Mouse (Mus musculus) layer of hippocampus, postnatal 25 days (tissue): ENCODE measurements at regions not wholly inside any gene's neighbourhood (a gene's known extent, or its start where the extent isn't known, plus 50 kb on each side); places are given as distances from the start of the nearest gene placed in this dataset.

Experiments used
- DNase-seq, 2 experiments: peaks; one replicate each; pipeline ENCODE4 v3.0.0; 2022; ENCODE audit warnings: mixed read lengths in 2 of 2, low spot score in 1 of 2; ENCODE audit errors: extremely low spot score in 1 of 2

DNA sequence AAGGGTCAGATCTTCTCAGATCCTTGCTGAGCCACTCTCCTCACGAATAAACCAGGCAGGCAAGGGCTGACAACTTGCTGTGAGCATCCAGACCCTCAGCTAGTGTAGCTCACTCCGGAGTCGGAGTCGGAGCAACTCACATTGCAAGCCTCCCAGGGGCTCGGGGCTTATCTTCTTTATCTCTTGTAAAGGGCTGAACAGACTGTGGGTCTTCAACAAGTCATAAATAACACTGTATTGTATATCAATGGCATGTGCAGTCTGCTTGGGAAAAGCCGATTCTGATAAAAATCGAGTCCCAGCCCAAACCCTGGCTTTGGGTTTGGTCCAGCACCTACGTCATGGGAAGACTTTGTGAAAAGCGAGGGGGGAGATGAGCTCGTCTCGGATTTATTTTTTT is 125.8 kb upstream of the Tbx3 start:
- DNase-seq = no peak

- DNase-seq = no peak
Measured at GRCm38 (mm10) chr5:119547070-119547469, 123.4 kb upstream of the Tbx3 start.

DNA sequence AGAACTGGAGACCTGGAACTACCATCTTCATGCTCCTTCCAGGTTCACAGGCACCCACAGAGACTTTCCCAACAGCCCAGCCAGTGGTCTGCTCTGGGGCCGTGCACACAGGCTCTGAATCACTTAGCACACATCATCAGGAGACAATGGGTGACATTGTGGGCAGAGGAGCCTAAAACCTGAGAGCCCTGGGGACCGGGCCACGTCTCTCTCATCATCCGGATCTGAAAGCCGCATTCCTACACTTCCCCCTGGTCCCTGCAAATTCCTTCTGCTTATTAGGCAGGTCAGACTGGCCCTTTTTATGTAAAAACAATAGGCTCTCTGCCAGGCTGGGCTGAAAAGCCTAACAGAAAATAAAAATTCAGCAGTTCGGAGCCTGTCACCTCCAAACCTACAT is 119.6 kb upstream of the Tbx3 start:
- DNase-seq = no peak

- DNase-seq = peak; percentile 23 to 27
Measured at GRCm38 (mm10) chr5:119553469-119553868, 117.0 kb upstream of the Tbx3 start.

GRCm38 (mm10) chr5:119557071-119557470 is 113.4 kb upstream of the Tbx3 start:
- DNase-seq = no peak

- no peak for DNase-seq
Measured at GRCm38 (mm10) chr5:119559696-119560095, 110.8 kb upstream of the Tbx3 start.

- no peak for DNase-seq
Measured at GRCm38 (mm10) chr5:119560392-119560791, 110.1 kb upstream of the Tbx3 start.

DNA sequence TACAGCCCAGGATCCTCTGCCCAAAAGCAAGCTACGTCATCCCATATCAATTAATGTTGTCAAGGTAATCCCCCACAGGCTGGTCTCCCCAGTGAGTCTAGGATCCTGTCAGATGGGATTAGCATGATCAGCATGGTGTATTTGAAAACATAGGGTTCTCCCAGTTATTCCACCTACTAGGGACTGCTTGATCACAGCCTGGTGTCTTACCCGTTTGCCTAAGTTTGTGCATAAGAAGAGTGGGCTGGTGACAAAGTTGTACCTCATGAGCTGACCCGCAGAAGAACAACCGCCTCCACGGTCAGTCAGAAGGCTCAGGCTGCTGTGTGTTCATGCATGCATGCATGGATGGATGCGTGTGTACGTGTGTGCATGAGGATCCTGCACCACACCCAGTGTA is 108.9 kb upstream of the Tbx3 start:
- DNase-seq = no peak

GRCm38 (mm10) chr5:119563510-119564351 is 106.7 kb upstream of the Tbx3 start:
- peak in 1 of 2 experiments; percentile 13 for DNase-seq

DNA sequence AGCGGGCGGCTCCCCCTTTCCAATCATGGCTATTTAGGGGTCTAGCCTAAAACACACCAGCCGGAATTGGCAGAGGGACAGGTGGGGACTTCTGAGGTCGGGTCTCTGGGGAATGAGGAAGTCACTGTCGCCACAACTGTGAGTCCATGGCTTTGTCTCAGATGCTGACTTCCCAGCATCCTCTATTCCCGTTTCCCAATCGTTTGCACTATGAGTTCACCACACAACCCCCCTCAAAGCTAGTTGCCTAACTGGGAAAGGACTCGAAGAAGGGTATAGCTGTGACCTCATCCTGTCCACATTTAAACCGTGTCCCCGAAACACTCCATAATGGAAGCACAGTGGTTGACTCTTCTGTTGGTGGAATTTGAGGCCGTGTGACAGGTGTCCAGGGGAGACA is 102.8 kb upstream of the Tbx3 start:
- DNase-seq = no peak

GRCm38 (mm10) chr5:119570054-119570453 is 100.4 kb upstream of the Tbx3 start:
- no peak for DNase-seq

DNA sequence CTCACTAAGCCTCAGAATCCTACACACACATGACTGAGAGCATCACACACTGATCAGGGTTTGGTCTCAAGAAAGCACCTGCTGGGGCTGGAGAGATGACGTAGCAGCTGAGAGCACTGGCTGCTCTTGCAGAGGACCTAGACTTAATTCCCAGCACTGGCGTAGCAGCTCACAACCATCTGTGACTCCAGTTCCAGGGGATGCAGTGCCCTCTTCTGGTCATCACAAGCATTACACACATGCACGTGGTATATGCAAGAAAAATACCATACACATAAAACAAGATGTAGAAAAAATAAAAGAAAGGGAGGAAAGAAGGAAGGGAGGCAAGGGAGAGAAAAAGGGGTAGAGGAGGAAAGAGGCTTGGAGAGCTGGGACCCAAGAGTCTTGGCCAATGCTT is 98.8 kb upstream of the Tbx3 start:
- no peak for DNase-seq

- no peak for DNase-seq
Measured at GRCm38 (mm10) chr5:119575124-119575523, 95.3 kb upstream of the Tbx3 start.

DNA sequence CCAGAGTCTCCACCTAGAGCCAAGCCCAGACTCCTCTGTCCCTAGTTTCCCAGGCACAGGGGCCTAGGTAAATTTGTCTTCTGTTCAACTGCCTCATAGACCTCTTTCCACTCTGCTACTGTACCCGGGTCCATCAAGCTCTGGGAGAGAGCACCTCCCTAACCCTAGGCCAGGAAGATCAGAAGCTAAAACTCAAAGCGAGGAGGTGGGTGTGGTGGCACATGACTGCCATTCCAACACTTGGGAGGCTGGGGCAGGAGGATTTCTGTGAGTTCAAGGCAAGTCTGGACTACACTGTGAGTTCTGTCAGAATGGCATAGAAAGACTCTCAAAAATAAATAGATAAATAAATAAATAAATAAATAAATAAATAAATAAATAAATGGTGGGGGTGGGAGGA is 91.2 kb upstream of the Tbx3 start:
- DNase-seq = no peak

DNA sequence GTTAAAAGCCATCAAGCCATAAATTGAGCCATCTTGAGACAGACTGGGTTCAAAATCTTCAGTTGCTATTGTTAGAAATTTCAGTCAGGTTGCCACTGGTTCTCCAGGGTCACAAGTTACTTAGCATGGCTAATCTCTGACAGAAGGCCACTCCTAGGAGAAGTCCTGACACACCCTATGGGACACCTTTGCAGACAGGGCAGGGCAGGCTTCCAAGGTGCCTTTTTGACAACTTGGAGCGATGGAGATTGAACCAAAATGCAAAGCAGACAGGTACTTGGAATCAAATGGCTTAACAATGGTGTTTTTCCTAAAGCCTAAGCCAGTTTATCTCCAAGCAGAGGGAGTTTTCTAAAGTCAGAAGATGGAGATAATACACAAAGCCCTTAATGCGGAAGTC is 90.7 kb upstream of the Tbx3 start:
- no peak for DNase-seq

DNA sequence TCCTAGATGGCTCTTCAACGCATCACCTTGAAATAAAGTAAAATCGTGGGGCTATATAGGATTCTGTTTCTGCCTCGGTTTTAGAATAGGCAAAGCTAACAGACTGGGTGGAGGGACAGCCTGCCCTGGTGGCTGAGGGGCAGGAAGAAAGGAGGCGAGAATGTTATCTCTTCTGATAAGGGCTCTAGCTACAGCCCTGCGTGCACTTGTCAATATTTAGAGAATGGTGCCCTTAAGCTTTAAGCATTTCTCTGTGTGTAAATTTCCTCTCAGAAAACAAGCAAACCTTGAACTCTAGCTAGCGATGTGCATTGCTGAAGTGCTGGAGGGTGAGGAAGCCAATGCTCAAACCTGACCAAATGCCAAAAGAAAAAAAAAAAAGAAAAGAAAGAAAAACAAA is 90.1 kb upstream of the Tbx3 start:
- no peak for DNase-seq

DNA sequence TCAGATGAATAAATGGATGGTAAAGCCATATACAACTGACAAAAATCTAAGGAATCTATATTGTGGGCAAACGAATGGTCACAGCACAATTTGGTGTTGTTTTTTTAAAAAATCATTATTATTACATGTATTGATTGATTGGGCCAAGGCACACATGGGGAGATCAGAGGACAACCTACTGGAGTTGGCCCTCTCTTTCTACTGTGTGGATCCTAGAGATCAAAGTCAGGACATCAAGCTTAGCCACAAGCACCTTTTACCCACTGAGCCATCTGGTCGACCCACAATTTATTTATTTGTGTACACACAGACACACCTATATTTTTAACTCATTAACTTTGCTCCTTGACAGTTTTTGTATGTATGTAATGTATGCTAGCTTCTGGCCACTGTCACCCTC is 89.7 kb upstream of the Tbx3 start:
- DNase-seq = no peak

DNA sequence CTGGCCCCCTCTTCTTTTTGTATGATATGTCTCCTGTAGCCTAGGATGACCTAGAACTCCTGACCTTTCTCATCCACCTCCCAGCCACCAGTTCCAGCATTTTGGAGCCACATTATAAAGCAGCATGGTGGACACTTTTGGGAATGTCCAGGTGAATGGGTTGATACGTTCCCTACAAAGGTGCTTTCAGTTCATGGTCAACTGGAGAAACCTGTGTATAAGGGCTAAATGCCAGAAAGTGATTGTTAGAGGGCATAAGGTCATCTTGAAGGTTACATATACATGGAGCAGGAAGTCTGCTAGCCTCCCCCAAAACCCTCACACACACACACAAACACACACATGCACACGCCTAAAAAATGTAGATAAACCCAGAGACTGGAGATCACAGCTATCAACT is 86.1 kb upstream of the Tbx3 start:
- no peak for DNase-seq

GRCm38 (mm10) chr5:119584914-119585313 is 85.6 kb upstream of the Tbx3 start:
- DNase-seq = no peak

DNA sequence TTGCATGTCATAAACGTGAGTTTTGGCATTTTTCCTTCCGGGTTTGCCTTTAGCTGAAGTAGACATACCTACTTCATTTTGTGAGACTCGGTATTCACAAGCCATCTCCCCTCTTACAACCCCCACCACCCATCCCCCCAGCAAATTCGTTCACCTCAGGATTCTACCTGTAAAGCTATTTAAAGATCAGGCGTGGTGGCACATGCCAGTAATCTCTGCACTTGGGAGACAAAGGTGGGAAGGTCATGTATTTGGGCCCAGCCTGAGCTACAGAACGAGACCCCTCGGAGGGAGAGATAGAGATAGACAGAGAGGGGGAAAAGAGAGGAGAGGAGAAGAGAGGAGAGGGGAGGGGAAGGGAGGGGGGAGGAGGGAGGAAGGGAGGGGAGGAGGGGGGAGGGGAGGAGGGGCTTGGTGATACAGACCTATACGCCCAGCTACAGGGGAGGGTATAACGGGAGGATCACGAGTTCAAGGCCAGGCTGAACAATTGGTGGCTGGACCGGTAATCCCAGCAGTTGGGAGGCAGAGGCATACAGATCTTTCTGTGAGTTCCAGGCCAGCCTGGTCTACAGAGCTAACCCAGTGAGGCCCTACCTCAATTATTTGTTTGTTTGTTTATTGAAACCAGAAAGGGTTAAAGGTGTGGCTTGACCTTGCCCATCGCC is 83.9 kb upstream of the Tbx3 start:
- no peak for DNase-seq

GRCm38 (mm10) chr5:119587239-119587811 is 83.1 kb upstream of the Tbx3 start:
- no peak for DNase-seq
